Mouse (Mus musculus) B cell, adult (primary cell): Measurements from ENCODE around the gene Gm28539. TPM values are rescaled to one million over a fixed set of nuclear protein-coding genes. Genes with fewer than 3 reads are reported as not detected.

Experiments used
- total RNA-seq: library from RNA; stranded (reverse); gene quantifications from 4 replicates; pipeline ENCODE4 v1.2.4, GENCODE M21; 2023; ENCODE audit not compliant: inconsistent age

Gm28539 gene
- total RNA-seq: 1.4 to 10.6 TPM (median 4.7 TPM) in 3 of 4 replicates, not detected in the other

GRCm38 (mm10) chr16:18836468-18837208, at the start of gene Gm28539, which contains the start of gene 2510002D24Rik:
Gene Gm28539 (plus strand): TSS chr16:18836584.
Gene 2510002D24Rik (plus strand): TSS chr16:18836578.

GRCm38 (mm10) chr16:18811468-18812384, 24.7 kb upstream of the Gm28539 start, which contains the start of the genes Ufd1 and Cdc45:
Gene Ufd1 (plus strand): TSS chr16:18811779.
Gene Cdc45 (minus strand): TSS chr16:18811987.

GRCm38 (mm10) chr16:18876442-18877308, 40.3 kb downstream of the Gm28539 start, which contains the start of the genes Mrpl40 and Hira:
Gene Mrpl40 (minus strand): TSS chr16:18876862.
Gene Hira (plus strand): TSS chr16:18877037.

Other genes with a start within 250 kb of the Gm28539 start
- not detected in 4 replicates for gene Tbx1, start 245.9 kb upstream of the Gm28539 start, total RNA-seq
- not detected in 4 replicates for gene Gp1bb, start 214.2 kb upstream of the Gm28539 start, total RNA-seq
- gene Gm49601, start 210.2 kb upstream of the Gm28539 start, total RNA-seq: 0.26 TPM in 1 of 4 replicates, not detected in the others
- gene Sept5, start 206.6 kb upstream of the Gm28539 start, total RNA-seq: not detected in 4 replicates
- gene Cldn5, start 59.7 kb upstream of the Gm28539 start, total RNA-seq: not detected in 4 replicates
- 89.9 to 110 TPM (median 101 TPM) in 4 replicates for gene Ufd1, start 24.8 kb upstream of the Gm28539 start, total RNA-seq
- gene Cdc45, start 24.6 kb upstream of the Gm28539 start, total RNA-seq: 3.0 to 5.0 TPM (median 4.2 TPM) in 4 replicates
- 37.6 to 51.1 TPM (median 40.1 TPM) in 4 replicates for gene 2510002D24Rik, start within 50 bp of the Gm28539 start, total RNA-seq
- gene Mrpl40, start 40.3 kb downstream of the Gm28539 start, total RNA-seq: 31.2 to 36.1 TPM (median 34.7 TPM) in 4 replicates
- gene Hira, start 40.5 kb downstream of the Gm28539 start, total RNA-seq: 69.5 to 78.8 TPM (median 73.5 TPM) in 4 replicates